Mouse (Mus musculus): ENCODE data around the gene Rnf32. TPM values are rescaled to one million over a fixed set of nuclear protein-coding genes. Genes with fewer than 3 reads are reported as not detected.

Rnf32 gene
- polyA plus RNA-seq, 1 experiment from 2014 or later = 0.13 TPM

- H3K27ac ChIP-seq (ENCODE audit: low read depth) = no peak overlapping the region
- no peak for DNase-seq
- TF ChIP-seq CTCF (IDR thresholded peaks at IDR 0.05; ENCODE audit: low read depth) = no peak
- no peak for TF ChIP-seq EP300 (IDR thresholded peaks at IDR 0.05; ENCODE audit: low read depth)
- no peak overlapping the region for H3K4me3 ChIP-seq (ENCODE audit: low read depth, low read length)
- H3K9ac ChIP-seq (replicated peaks) = no peak overlapping the region
- H3K4me1 ChIP-seq (ENCODE audit: insufficient read depth) = no peaks in the 10 kb centered on the region
- no peak overlapping the region for H3K4me2 ChIP-seq (ENCODE audit: low read depth, low read length)
- 81% methylated on average over 8 of the region's 8 CpGs for WGBS (ENCODE audit: insufficient replicate concordance)
- no peak for ATAC-seq
- no peaks in the 10 kb centered on the region for H3K9me3 ChIP-seq (ENCODE audit: low read length)
- H3K27me3 ChIP-seq (ENCODE audit: insufficient read depth, low read length) = no peaks in the 10 kb centered on the region
- no peaks in the 10 kb centered on the region for H3K36me3 ChIP-seq (replicated peaks; ENCODE audit: insufficient read depth, low read length)
These were observed 55.2 kb downstream of the Rnf32 start for GRCm38 (mm10) chr5:29250795-29251495.

- H3K36me3 ChIP-seq (replicated peaks; ENCODE audit: insufficient read depth, low read length) = no peaks in the 10 kb centered on the region
- H3K4me1 ChIP-seq (ENCODE audit: insufficient read depth) = no peaks in the 10 kb centered on the region
- 60% methylated on average over 1 of the region's 1 CpGs for WGBS (ENCODE audit: insufficient replicate concordance)
- no peak overlapping the region for H3K9ac ChIP-seq (replicated peaks)
- H3K27ac ChIP-seq (ENCODE audit: low read depth) = no peak overlapping the region
- no peak overlapping the region for H3K4me2 ChIP-seq (ENCODE audit: low read depth, low read length)
- H3K27me3 ChIP-seq (ENCODE audit: insufficient read depth, low read length) = no peaks in the 10 kb centered on the region
- DNase-seq = no peak
- H3K9me3 ChIP-seq (ENCODE audit: low read length) = no peaks in the 10 kb centered on the region
- ATAC-seq = no peak
- TF ChIP-seq CTCF (IDR thresholded peaks at IDR 0.05; ENCODE audit: low read depth) = no peak
- no peak for TF ChIP-seq EP300 (IDR thresholded peaks at IDR 0.05; ENCODE audit: low read depth)
- no peak overlapping the region for H3K4me3 ChIP-seq (ENCODE audit: low read depth, low read length)
These were observed 55.7 kb downstream of the Rnf32 start for GRCm38 (mm10) chr5:29251496-29251873.

- H3K36me3 ChIP-seq (replicated peaks; ENCODE audit: insufficient read depth, low read length) = no peaks in the 10 kb centered on the region
- ATAC-seq (no peak), DNase-seq (no peak)
- H3K4me1 ChIP-seq (ENCODE audit: insufficient read depth) = no peaks in the 10 kb centered on the region
- H3K4me2 ChIP-seq (ENCODE audit: low read depth, low read length) = no peak overlapping the region
- 75% methylated on average over 2 of the region's 2 CpGs for WGBS (ENCODE audit: insufficient replicate concordance)
- no peak overlapping the region for H3K9ac ChIP-seq (replicated peaks)
- no peaks in the 10 kb centered on the region for H3K27me3 ChIP-seq (ENCODE audit: insufficient read depth, low read length)
- TF ChIP-seq EP300 (IDR thresholded peaks at IDR 0.05; ENCODE audit: low read depth) (no peak), CTCF (IDR thresholded peaks at IDR 0.05; ENCODE audit: low read depth) (no peak)
- no peaks in the 10 kb centered on the region for H3K9me3 ChIP-seq (ENCODE audit: low read length)
- H3K4me3 ChIP-seq (ENCODE audit: low read depth, low read length) = no peak overlapping the region
- no peak overlapping the region for H3K27ac ChIP-seq (ENCODE audit: low read depth)
These were observed 58.1 kb downstream of the Rnf32 start for GRCm38 (mm10) chr5:29253876-29254275.

GRCm38 (mm10) chr5:29270879-29271278 is 75.1 kb downstream of the Rnf32 start:
- no peak overlapping the region for H3K9ac ChIP-seq (replicated peaks)
- no peak overlapping the region for H3K4me3 ChIP-seq (ENCODE audit: low read depth, low read length)
- ATAC-seq = no peak
- no peaks in the 10 kb centered on the region for H3K9me3 ChIP-seq (ENCODE audit: low read length)
- DNase-seq = no peak
- H3K36me3 ChIP-seq (replicated peaks; ENCODE audit: insufficient read depth, low read length) = no peaks in the 10 kb centered on the region
- H3K4me2 ChIP-seq (ENCODE audit: low read depth, low read length) = no peak overlapping the region
- no peak for TF ChIP-seq EP300 (IDR thresholded peaks at IDR 0.05; ENCODE audit: low read depth)
- peak; percentile 24; the same call in 1 of the 2 replicates for TF ChIP-seq CTCF (IDR thresholded peaks at IDR 0.05; ENCODE audit: low read depth)
- no peak overlapping the region for H3K27ac ChIP-seq (ENCODE audit: low read depth)
- no peaks in the 10 kb centered on the region for H3K4me1 ChIP-seq (ENCODE audit: insufficient read depth)
- H3K27me3 ChIP-seq (ENCODE audit: insufficient read depth, low read length) = no peaks in the 10 kb centered on the region
- 50% methylated on average over 4 of the region's 4 CpGs for WGBS (ENCODE audit: insufficient replicate concordance)

- no peaks in the 10 kb centered on the region for H3K4me1 ChIP-seq (ENCODE audit: insufficient read depth)
- H3K4me2 ChIP-seq (ENCODE audit: low read depth, low read length) = no peak overlapping the region
- no peak overlapping the region for H3K4me3 ChIP-seq (ENCODE audit: low read depth, low read length)
- H3K36me3 ChIP-seq (replicated peaks; ENCODE audit: insufficient read depth, low read length) = no peaks in the 10 kb centered on the region
- no peaks in the 10 kb centered on the region for H3K27me3 ChIP-seq (ENCODE audit: insufficient read depth, low read length)
- H3K27ac ChIP-seq (ENCODE audit: low read depth) = no peak overlapping the region
- H3K9ac ChIP-seq (replicated peaks) = no peak overlapping the region
- H3K9me3 ChIP-seq (ENCODE audit: low read length) = no peaks in the 10 kb centered on the region
- 79% methylated on average over 2 of the region's 2 CpGs for whole genome bisulfite sequencing (ENCODE audit: insufficient replicate concordance)
- ATAC-seq (no peak), DNase-seq (no peak)
- no peak for TF ChIP-seq CTCF (IDR thresholded peaks at IDR 0.05; ENCODE audit: low read depth)
- TF ChIP-seq EP300 (IDR thresholded peaks at IDR 0.05; ENCODE audit: low read depth) = no peak
These were observed 77.6 kb downstream of the Rnf32 start for GRCm38 (mm10) chr5:29273426-29273825.

GRCm38 (mm10) chr5:29274746-29275145 is 79.0 kb downstream of the Rnf32 start:
- Histone ChIP-seq H3K27ac (ENCODE audit: low read depth) (no peak overlapping the region), H3K9ac (replicated peaks) (no peak overlapping the region), H3K9me3 (ENCODE audit: low read length) (no peaks in the 10 kb centered on the region), H3K27me3 (ENCODE audit: insufficient read depth, low read length) (no peaks in the 10 kb centered on the region), H3K4me2 (ENCODE audit: low read depth, low read length) (no peak overlapping the region), H3K36me3 (replicated peaks; ENCODE audit: insufficient read depth, low read length) (no peaks in the 10 kb centered on the region), H3K4me1 (ENCODE audit: insufficient read depth) (no peaks in the 10 kb centered on the region), H3K4me3 (ENCODE audit: low read depth, low read length) (no peak overlapping the region)
- ATAC-seq = no peak
- no peak for DNase-seq
- TF ChIP-seq CTCF (IDR thresholded peaks at IDR 0.05; ENCODE audit: low read depth) (peak; percentile 48), EP300 (IDR thresholded peaks at IDR 0.05; ENCODE audit: low read depth) (no peak)

Other genes with a start within 250 kb of the Rnf32 start
- 2.5 and 3.1 TPM in 2 replicates for gene Lmbr1, start 182.4 kb downstream of the Rnf32 start, polyA plus RNA-seq (2015; fragmentation: Nextera tagmentation; extraction: Ambion mirVana)
- gene Nom1, start 238.7 kb downstream of the Rnf32 start, polyA plus RNA-seq (2015; fragmentation: Nextera tagmentation; extraction: Ambion mirVana) = 10.6 and 13.2 TPM in 2 replicates

All from liver, postnatal 0 days (tissue).